Mouse (Mus musculus) heart, postnatal 4 days (tissue): ENCODE measurements around the gene H2-Ob. TPM values are rescaled to one million over a fixed set of nuclear protein-coding genes. Genes with fewer than 3 reads are reported as not detected.

Source experiments
- DNase-seq: peaks from one replicate; pipeline ENCODE4 v3.0.0; 2021
- total RNA-seq, 2 experiments: library from RNA; stranded (reverse); gene quantifications; 2 replicates each; pipeline ENCODE4 v1.2.3; 2021

Gene H2-Ob
- total RNA-seq, 2 experiments from 2014 or later = 0.23 to 0.38 TPM

- DNase-seq = no peak
Measured at GRCm38 (mm10) chr17:34247047-34247446, 8.3 kb downstream of the H2-Ob start.

- DNase-seq = no peak
Measured at GRCm38 (mm10) chr17:34248764-34249163, 10.1 kb downstream of the H2-Ob start.

GRCm38 (mm10) chr17:34249361-34249760 is 10.7 kb downstream of the H2-Ob start:
- DNase-seq = no peak

DNA sequence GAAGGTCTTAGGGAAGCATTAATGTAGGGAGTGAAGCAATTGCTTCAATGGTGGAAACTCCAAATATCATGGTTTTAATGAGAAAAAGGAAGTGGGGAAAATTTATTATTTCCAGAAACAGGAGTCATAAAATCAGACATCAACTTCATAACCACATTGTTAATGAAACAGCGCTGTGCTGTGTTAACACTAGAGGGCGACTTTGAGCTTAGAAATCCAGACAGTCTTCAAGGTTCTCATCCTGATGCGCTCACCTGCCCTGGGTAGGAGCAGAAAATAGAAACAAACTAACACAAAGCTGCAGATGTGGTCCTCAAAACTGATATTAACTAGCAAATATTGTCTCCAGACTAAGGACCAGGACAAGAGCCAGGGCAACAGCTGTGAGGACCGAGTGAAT is 11.2 kb downstream of the H2-Ob start:
- DNase-seq = peak; percentile 44

- no peak for DNase-seq
Measured at GRCm38 (mm10) chr17:34251666-34252065, 13.0 kb downstream of the H2-Ob start.

DNA sequence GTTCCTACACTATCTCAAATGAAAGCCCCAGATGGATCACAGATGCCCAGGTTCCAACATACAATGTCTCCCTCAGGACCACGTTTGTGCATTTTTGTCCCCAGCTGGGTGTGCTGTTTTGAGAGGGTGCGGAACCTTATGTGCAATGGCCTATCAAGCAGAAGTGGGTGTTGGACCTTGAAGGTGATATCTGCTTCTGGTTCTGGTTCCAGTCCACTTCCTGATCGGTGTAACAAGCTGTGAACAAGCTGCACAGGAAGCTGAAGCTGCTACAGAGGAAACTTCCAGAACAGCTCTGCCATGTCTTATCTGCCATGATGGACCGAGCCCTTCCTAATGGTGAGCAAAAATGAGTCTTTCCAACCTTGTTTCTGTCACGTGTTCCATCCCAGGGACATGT is 17.8 kb downstream of the H2-Ob start:
- DNase-seq = no peak

DNA sequence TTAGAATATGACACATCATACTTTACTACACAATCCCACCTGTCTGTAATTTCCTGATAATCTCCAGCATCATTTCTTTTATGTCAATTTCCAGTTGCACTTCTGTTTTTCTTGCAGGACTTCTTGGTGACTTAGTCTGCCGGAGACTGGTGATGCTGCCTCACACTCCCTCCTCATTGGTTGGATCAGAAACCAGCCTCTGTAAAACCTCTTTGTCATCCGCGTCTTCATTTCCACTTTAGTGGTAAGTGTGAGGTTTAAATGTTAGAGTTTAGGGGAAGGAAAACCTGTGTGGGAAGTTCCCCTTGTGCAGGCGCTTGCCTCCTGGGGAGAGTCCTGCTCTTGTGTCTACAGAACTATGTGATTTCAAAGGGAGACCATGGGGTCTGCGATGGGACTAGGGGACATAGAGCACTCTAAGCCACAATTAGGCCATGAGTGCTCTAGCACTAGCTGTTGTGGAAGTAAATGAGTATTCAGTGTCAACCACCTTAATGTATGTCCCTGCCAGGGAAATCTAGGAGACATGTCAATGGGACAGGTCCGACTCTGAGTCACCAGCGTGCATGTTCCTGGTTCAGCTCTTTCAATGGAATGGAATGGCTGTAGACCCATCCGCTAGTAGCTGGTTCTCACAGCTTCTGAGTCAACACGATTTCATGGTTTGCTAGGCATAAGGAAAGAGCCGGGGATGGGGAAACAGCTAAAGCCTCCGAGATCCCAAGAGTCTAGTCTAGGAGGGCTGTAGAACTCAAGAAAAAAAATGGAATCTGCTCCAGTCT is 19.1 kb downstream of the H2-Ob start, which contains the start of gene H2-Ab1:
Gene H2-Ab1 (plus strand): TSS at position 96 of the 782 bp plus-strand sequence.
- DNase-seq = peak; percentile 87

DNA sequence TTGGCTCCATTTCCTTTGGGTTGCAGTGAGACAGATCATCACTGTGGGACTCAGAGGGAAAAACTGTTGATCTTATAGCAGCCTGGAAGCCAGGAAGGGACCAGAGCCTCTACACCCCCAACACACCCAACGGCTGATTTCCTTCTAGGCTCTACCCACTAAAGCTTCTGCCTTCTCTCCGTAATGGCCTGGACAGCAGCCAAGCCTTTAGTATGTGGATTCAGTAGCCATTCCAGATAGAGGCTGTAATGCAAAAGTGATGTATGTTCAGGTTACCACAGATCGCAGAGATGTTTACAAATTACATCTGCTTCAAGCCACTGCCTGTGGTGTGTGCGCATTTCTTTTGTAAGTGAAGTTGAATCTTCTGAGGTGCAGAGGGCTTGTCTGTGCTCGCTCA is 21.8 kb downstream of the H2-Ob start:
- DNase-seq = no peak

GRCm38 (mm10) chr17:34261502-34261901 is 22.8 kb downstream of the H2-Ob start:
- peak; percentile 79 for DNase-seq

GRCm38 (mm10) chr17:34263068-34263467 is 24.4 kb downstream of the H2-Ob start:
- DNase-seq = peak; percentile 81

GRCm38 (mm10) chr17:34263811-34264371 is 25.2 kb downstream of the H2-Ob start:
- DNase-seq = no peak

DNA sequence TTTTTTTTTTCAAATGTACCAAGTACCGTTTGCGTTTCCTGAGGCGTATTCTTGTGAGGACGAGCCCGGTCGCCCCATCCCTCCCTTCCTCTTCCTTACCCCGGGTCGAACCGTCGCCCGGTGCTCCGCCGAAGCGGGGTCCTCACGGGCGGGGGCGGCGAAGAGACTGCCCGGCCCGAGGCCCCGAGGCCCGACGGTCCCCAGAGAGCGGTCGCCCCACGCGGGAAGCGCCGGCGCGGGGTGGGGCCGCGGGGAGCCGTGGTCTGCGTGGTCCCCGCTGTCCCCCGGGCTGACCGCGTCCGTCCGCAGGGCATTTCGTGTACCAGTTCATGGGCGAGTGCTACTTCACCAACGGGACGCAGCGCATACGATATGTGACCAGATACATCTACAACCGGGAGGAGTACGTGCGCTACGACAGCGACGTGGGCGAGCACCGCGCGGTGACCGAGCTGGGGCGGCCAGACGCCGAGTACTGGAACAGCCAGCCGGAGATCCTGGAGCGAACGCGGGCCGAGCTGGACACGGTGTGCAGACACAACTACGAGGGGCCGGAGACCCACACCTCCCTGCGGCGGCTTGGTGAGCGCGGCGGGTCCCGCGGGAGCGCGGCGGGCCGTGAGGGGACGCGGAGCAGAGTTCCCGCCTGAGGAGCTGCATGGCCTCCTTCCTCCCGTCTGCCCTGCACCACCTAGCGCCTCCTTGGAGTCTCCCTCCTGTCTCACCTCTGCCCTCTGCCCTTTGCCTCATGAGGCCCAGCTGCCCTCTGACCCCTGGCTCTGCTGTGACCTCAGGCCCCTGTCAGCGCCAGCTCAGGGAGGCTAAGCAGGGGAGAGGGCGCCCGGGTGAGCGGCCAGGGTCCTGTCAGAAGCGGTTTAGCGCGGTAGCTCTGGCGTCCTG is 26.0 kb downstream of the H2-Ob start:
- no peak for DNase-seq

GRCm38 (mm10) chr17:34268262-34268661 is 29.6 kb downstream of the H2-Ob start:
- DNase-seq = no peak

DNA sequence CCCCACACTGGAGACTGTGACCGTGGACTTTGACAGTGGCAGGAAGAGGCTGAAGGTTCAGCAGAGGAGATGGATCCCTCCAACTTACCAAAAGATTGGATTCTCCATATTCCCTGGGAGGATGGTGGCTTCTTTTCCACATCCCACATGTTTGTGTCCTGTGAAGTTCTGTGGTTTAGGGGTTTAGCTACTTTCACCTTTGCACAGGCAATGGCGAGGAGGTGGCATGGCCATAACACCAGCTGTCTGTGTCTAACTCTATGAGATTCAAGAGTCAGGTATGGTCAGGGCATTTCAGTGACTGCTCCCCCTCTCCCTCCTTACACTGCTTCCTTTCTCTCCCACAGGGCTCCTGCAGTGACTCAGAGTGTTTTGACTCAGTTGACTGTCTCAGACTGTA is 30.0 kb downstream of the H2-Ob start:
- DNase-seq = no peak

DNA sequence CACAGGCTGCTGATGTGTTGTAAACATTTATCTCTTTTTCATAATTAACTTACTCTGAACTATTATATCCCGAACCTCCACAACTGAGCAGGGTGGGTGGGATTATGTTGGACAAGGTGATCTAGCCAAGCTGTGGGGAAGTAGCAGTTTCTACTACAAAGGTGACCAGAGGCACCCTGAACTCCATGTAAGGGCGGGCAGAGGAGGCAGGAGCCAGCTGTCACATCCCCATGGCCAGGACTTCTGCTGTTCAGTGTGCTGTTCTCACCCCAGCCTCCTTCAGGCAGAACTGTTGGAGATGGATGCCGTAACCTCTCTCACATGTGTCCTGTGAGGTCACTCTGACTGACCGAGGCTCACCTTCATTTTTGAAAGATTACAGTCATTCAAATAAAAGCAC is 31.1 kb downstream of the H2-Ob start:
- DNase-seq = no peak

- DNase-seq = no peak
Measured at GRCm38 (mm10) chr17:34270230-34270629, 31.5 kb downstream of the H2-Ob start.

- DNase-seq = no peak
Measured at GRCm38 (mm10) chr17:34270940-34271339, 32.2 kb downstream of the H2-Ob start.

- DNase-seq = no peak
Measured at GRCm38 (mm10) chr17:34272102-34272501, 33.4 kb downstream of the H2-Ob start.

DNA sequence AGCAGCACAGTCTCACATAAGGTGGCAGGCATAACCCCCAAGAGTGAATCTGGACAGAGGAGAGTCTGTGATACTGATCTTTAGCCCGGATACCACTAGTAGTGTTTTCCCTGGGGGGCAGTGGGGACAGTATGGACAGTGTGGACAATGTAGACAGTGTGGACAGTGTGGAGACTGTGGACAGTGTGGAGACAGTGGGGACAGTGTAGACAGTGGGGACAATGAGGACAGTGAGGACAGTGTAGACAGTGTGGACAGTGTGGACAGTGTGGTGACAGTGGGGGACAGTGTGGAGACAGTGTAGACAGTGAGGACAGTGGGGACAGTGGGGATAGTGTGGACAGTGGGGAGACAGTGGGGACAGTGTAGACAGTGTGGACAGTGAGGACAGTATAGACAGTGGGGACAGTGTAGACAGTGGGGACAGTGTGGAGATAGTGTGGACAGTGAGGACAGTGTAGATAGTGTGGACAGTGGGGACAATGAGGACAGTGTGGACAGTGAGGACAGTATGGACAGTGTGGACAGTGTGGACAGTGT is 41.9 kb downstream of the H2-Ob start:
- DNase-seq = no peak

DNA sequence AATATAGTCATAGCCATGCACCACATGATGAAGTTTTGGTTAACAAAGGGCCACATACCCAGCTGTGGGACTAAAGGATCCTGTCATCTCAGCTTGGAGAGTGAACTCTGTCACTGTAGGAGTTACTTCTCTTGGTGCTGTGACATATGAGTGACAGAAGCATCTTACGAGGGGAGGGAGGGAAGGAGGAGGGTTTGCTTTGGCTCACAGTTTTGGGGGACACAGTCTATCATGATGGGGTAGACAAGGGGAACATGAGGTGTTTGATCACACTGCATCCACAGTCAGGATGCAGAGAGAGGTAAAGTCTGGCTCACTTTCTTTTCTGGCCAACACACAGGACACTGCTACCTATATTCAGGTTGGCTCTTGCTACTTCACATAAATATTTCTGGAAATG is 43.1 kb downstream of the H2-Ob start:
- no peak for DNase-seq

DNA sequence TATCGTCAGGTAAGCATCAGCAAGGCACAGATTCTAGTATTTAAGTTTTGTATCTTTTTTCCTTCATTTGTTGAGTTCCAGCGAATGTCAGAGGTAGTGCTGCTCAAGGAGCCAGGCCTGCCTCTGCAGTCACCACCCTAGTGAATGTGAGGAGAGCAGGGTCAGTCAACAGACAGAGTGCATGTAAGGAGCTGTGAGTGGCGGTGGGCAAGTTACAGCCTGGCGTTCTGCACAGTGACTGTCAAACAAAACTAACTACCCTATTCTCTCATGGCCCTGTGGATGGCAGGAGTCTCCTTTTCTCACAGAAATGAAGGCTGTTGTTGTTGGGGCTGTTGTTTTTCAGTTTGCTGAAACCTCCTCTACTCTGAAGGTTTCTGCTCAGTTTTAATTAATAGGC is 46.7 kb downstream of the H2-Ob start:
- no peak for DNase-seq

DNA sequence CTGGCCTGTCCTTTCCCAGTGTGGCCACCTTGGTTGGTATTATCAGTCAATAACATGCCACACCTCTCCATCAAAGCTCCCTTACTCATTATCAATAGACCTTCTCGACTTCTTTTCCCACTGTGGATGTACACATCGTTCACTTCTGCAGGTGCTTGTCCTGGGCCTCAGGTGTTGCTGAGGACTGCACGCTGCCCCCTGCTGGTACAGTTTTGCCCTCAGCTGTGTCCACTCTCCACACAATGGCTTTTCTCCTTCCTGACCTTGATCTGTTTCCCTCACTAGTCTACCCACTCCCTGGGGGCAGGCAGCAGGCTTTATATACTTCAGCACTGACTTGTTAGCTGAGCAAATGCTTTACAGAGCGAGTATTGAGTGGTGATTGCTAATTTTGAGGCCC is 47.1 kb downstream of the H2-Ob start:
- DNase-seq = peak; percentile 32

GRCm38 (mm10) chr17:34286501-34286900 is 47.8 kb downstream of the H2-Ob start:
- DNase-seq = no peak
